Mouse (Mus musculus) embryonic stem cell, embryonic (primary cell): ENCODE data around the gene Serhl.

Experiments
- CTCF ChIA-PET, 4 experiments: fragments of 300-600 bp in 2 of 4; fragments of 350-600 bp in 2 of 4; sonication (Branson Sonifier 250); formaldehyde crosslinking; loops; one replicate each; lab custom pipeline; 2022; ENCODE audit warnings: inconsistent platforms in 2 of 4; lab: Charles Lee
- POLR2A ChIA-PET, 4 experiments: fragments of 300-600 bp in 2 of 4; fragments of 350-600 bp in 2 of 4; sonication (Branson Sonifier 250); formaldehyde crosslinking; loops; one replicate each; lab custom pipeline; 2022; ENCODE audit warnings: antibody characterized with exemption in 4 of 4, inconsistent platforms in 1 of 4; lab: Charles Lee

Gene Serhl

DNA sequence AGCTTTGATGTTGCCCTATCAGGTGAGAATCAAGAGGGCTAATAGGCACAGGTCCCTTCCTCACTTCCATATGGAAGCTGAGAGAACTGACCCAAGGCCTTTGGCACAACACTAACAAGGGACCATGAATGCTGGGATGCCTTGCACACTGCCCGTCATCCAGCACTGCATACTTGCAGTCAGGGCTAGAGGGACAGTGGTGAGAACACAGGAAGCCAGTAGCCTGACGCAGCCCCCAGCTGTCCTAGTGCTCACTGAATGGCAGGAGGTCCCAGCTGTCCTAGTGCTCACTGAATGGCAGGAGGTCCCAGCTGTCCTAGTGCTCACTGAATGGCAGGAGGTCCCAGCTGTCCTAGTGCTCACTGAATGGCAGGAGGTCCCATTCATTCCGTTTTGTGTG, 37.7 kb downstream of the Serhl start:
- POLR2A ChIA-PET = interaction anchor here (0.6 to 19.2 kb wide), 20 partner anchors 9 to 124 kb away, joined by 3 to 465 read pairs (median 6); partner anchors contain the start of genes Poldip3 (in 4 of the 4) and A4galt (in 1 of the 4)
- CTCF ChIA-PET = interaction anchor here in 2 of 4 experiments (0.8 to 1.1 kb wide), 3 partner anchors 8 to 392 kb away, joined by 3 read pairs; no protein-coding TSS in a partner anchor

DNA sequence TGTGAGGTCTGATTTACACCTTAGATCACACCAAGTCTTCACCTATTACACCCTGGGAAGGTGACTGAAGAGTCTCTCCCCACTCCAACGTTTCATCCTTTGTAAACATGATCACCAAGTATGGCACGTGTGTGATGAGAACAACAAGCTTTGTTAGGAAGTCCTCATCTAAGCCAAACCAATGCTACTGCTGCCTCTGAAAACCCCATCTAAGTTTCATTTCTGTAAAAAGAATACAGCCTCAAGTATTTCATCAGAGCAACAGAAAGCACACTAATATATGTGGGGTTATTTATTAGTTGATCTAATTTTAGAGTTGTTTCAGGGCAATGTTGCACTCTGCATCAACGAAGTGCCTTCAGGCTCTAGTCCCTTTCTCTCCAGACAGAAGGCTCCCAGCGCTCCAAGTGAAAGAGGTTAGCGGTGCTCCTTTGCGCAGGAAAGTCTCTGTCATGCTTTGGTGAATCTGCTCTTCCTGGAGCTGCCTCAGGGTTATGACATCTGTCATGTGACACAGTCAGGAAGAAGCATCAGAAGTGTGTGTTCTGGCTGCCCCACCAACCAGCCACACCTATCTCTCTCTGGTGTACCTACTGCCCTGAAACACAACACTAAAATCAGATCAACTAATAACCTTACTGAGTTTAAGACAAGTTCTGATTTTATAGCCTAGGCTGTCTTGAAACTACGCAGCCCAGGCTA, 40.4 kb downstream of the Serhl start:
- ChIA-PET CTCF (interaction anchor here in 1 of 4 experiments (0.6 kb wide), 2 partner anchors 173 to 427 kb away, joined by 3 to 12 read pairs; no protein-coding TSS in a partner anchor), POLR2A (interaction anchor here in 3 of 4 experiments (0.5 to 19.2 kb wide), 12 partner anchors 8 to 832 kb away, joined by 3 to 465 read pairs (median 14); partner anchors contain the start of gene Poldip3 (in 3 of the 3))

DNA sequence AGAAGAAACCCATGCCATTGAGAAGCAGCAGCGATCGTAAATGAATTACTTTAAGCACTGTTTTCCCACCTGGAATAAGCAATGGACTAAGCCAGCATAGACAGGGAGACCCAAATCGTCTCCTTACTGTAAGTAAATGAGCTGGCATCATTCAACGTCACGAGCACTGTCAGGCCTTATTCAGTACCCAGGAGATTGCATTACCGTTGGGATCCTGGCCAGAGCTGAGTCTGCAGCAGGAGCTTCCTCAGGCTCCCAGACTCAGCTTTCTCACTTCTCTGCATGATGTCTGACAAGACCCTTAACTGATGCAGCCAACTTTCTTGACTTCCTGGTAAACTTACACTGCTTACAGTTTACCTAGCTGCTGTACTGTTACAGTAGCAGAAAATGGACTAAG, 45.4 kb downstream of the Serhl start:
- ChIA-PET CTCF (interaction anchor here (0.5 to 1.5 kb wide), 4 partner anchors 8 to 883 kb away, joined by 3 to 12 read pairs (median 4); no protein-coding TSS in a partner anchor), POLR2A (interaction anchor here (0.5 to 19.2 kb wide), 17 partner anchors 7 to 836 kb away, joined by 3 to 465 read pairs (median 10); partner anchors contain the start of genes Poldip3 (in 4 of the 4) and Rrp7a (in 1 of the 4))

GRCm38 (mm10) chr15:83135654-83136053, 46.3 kb downstream of the Serhl start:
- POLR2A ChIA-PET = interaction anchor here (1.2 to 19.2 kb wide), 13 partner anchors 7 to 174 kb away, joined by 3 to 465 read pairs (median 10); partner anchors contain the start of genes Poldip3 (in 4 of the 4) and Cyb5r3 (in 1 of the 4)
- CTCF ChIA-PET = interaction anchor here in 1 of 4 experiments (1.4 kb wide), 1 partner anchor 884 kb away, joined by 3 read pairs; no protein-coding TSS in a partner anchor

GRCm38 (mm10) chr15:83142861-83143260, 53.6 kb downstream of the Serhl start:
- POLR2A ChIA-PET = interaction anchor here in 3 of 4 experiments (0.6 to 9.3 kb wide), 29 partner anchors 9 to 244 kb away, joined by 3 to 130 read pairs (median 4); partner anchors contain the start of genes A4galt (in 1 of the 3) and Serhl (in 1 of the 3)
- CTCF ChIA-PET = interaction anchor here in 2 of 4 experiments (0.6 to 1.4 kb wide), 3 partner anchors 25 to 298 kb away, joined by 3 to 8 read pairs (median 4); no protein-coding TSS in a partner anchor

DNA sequence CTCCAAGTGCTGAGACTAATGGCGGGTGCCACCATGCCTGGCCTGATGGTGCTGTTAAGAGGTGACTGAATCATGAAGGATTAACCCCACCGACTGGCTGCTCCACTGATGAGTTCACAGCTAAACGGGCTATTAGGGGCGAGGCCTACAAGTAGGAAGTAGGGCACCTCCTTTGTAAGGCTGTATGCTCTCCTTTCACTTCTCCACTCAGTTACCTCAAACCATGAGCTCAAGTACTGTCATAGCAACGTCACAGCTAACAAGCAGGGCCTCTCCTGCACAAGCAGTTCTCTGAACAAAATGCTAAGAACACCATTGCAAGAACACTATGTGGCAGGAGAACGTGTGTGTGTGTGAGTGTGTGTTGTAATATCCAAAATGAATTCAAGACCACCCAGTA, 56.2 kb downstream of the Serhl start:
- ChIA-PET POLR2A (interaction anchor here in 3 of 4 experiments (0.8 to 9.3 kb wide), 31 partner anchors 9 to 187 kb away, joined by 3 to 130 read pairs (median 4); partner anchors contain the start of gene Cyb5r3 (in 1 of the 3)), CTCF (interaction anchor here (0.6 to 1.3 kb wide), 6 partner anchors 12 to 897 kb away, joined by 3 to 10 read pairs (median 3); no protein-coding TSS in a partner anchor)

DNA sequence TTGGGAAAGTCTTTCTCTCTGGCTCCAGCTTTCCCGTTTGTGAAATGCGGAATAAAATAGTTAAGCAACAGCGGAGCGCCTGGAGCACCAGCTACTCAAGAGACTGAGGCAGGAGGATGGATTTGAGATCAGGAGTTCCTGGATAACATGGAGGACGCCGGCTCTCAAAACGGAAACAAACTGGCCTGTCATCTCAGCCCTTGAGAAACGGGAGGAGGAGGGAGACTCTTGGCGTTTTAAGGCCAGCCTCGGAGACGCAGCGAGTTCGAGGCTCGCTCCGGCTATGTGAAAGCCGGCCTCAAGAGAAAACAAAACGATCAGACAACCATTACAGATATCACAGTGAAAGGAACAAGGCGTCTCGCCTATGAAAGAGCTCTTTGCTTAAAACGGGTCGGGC, 59.1 kb downstream of the Serhl start:
- ChIA-PET POLR2A (interaction anchor here (0.6 to 7.5 kb wide), 202 partner anchors 9 to 1337 kb away, joined by 3 to 611 read pairs (median 10); partner anchors contain the start of genes A4galt (in 4 of the 4), Cyb5r3 (in 4 of the 4), Naga (in 3 of the 4) and Pacsin2 (in 3 of the 4)), CTCF (interaction anchor here in 3 of 4 experiments (1.0 to 2.1 kb wide), 4 partner anchors 9 to 54 kb away, joined by 3 to 9 read pairs (median 3); no protein-coding TSS in a partner anchor)

GRCm38 (mm10) chr15:83148801-83149195, 59.5 kb downstream of the Serhl start:
- POLR2A ChIA-PET = interaction anchor here (0.6 to 7.5 kb wide), 348 partner anchors 9 to 1840 kb away, joined by 3 to 611 read pairs (median 6); partner anchors contain the start of genes A4galt (in 4 of the 4), Cyb5r3 (in 4 of the 4), Rrp7a (in 4 of the 4) and Naga (in 3 of the 4)
- CTCF ChIA-PET = interaction anchor here in 3 of 4 experiments (0.5 to 2.1 kb wide), 10 partner anchors 9 to 238 kb away, joined by 3 to 9 read pairs (median 3); no protein-coding TSS in a partner anchor

- POLR2A ChIA-PET = interaction anchor here (0.6 to 7.5 kb wide), 437 partner anchors 8 to 1839 kb away, joined by 3 to 611 read pairs (median 5); partner anchors contain the start of genes A4galt (in 4 of the 4), Cyb5r3 (in 4 of the 4), Rrp7a (in 4 of the 4) and Naga (in 3 of the 4)
- CTCF ChIA-PET = interaction anchor here in 3 of 4 experiments (0.5 to 2.1 kb wide), 13 partner anchors 8 to 239 kb away, joined by 3 to 9 read pairs (median 3); partner anchors contain the start of gene Cyb5r3 (in 1 of the 3)
Measured at GRCm38 (mm10) chr15:83149196-83150072, 60.1 kb downstream of the Serhl start, which contains the start of gene Poldip3. TSS of gene Poldip3 (minus strand) at chr15:83149384.

- ChIA-PET CTCF (interaction anchor here in 2 of 4 experiments (0.7 to 2.1 kb wide), 7 partner anchors 8 to 182 kb away, joined by 3 to 9 read pairs (median 4); partner anchors contain the start of gene Cyb5r3 (in 1 of the 2)), POLR2A (interaction anchor here (0.6 to 7.5 kb wide), 332 partner anchors 8 to 1339 kb away, joined by 3 to 611 read pairs (median 6); partner anchors contain the start of genes A4galt (in 4 of the 4), Cyb5r3 (in 4 of the 4), Rrp7a (in 4 of the 4) and Ndufa6 (in 3 of the 4))
Measured at GRCm38 (mm10) chr15:83150073-83150442, 60.8 kb downstream of the Serhl start.

- POLR2A ChIA-PET = interaction anchor here (0.6 to 7.5 kb wide), 78 partner anchors 8 to 1039 kb away, joined by 3 to 611 read pairs (median 14); partner anchors contain the start of genes Cyb5r3 (in 3 of the 4), Rrp7a (in 3 of the 4), A4galt (in 2 of the 4) and Serhl (in 1 of the 4)
- CTCF ChIA-PET = no interaction called here
Measured at GRCm38 (mm10) chr15:83150694-83151093, 61.4 kb downstream of the Serhl start.

GRCm38 (mm10) chr15:83154309-83154708, 65.0 kb downstream of the Serhl start:
- POLR2A ChIA-PET = interaction anchor here in 2 of 4 experiments (7.2 to 7.5 kb wide), 2 partner anchors 16 to 19 kb away, joined by 578 to 611 read pairs; partner anchors contain the start of gene Cyb5r3 (in 2 of the 2)

GRCm38 (mm10) chr15:83155672-83156419, 66.5 kb downstream of the Serhl start:
- ChIA-PET CTCF (interaction anchor here in 2 of 4 experiments (0.6 to 0.7 kb wide), 3 partner anchors 16 to 1038 kb away, joined by 3 to 4 read pairs (median 3); no protein-coding TSS in a partner anchor), POLR2A (interaction anchor here in 3 of 4 experiments (0.6 to 30.6 kb wide), 28 partner anchors 5 to 1792 kb away, joined by 3 to 611 read pairs (median 5); partner anchors contain the start of genes Cyb5r3 (in 2 of the 3), Poldip3 (in 2 of the 3) and Csdc2 (in 1 of the 3))

More at GRCm38 (mm10) chr15:83154309-83154708, 65.0 kb downstream of the Serhl start:
- CTCF ChIA-PET = no interaction called here

GRCm38 (mm10) chr15:83156929-83157666, 67.8 kb downstream of the Serhl start:
- POLR2A ChIA-PET = interaction anchor here (0.6 to 30.6 kb wide), 39 partner anchors 6 to 293 kb away, joined by 3 to 611 read pairs (median 6); partner anchors contain the start of genes Poldip3 (in 4 of the 4), Cyb5r3 (in 3 of the 4), A4galt (in 1 of the 4) and Serhl (in 1 of the 4)
- CTCF ChIA-PET = interaction anchor here (0.5 to 2.4 kb wide), 27 partner anchors 8 to 361 kb away, joined by 3 to 18 read pairs (median 3); partner anchors contain the start of genes Cyb5r3 (in 2 of the 4) and Poldip3 (in 1 of the 4)
